Mouse (Mus musculus): ENCODE results near the gene Zc3h8.

GRCm38 (mm10) chr2:128887866-128888550 is 55.9 kb downstream of the Zc3h8 start:
- no peak for TF ChIP-seq CTCF (conservative IDR thresholded peaks at IDR 0.05; ENCODE audit: low read length)
- TF ChIP-seq NANOG (IDR thresholded peaks at IDR 0.05; ENCODE audit: borderline replicate concordance, low read length), result no peak
- no peak for TF ChIP-seq POU5F1 (IDR thresholded peaks at IDR 0.05; ENCODE audit: borderline replicate concordance, low read length)
